Mouse (Mus musculus) heart, postnatal 0 days (tissue): ENCODE measurements around the gene Togaram2.

ENCODE experiments used
- CTCF ChIP-seq: IDR thresholded peaks from 2 replicates; pipeline ENCODE4 v1.5.1; 2016; ENCODE audit warnings: antibody characterized with exemption, control low read depth, low read depth
- EP300 ChIP-seq: IDR thresholded peaks from 2 replicates; pipeline ENCODE4 v1.6.1; 2016; ENCODE audit warnings: antibody characterized with exemption, low read depth

- TF ChIP-seq EP300 = no peak
- no peak for TF ChIP-seq CTCF
Measured at GRCm38 (mm10) chr17:71770696-71771095, 97.6 kb downstream of the Togaram2 start.
